Mouse (Mus musculus) E14TG2a.4 (cell line): ENCODE results near the gene Wdr76.

Experiments
- H3K27me3 ChIP-seq: 2 replicates; pipeline ENCODE4 v1.6.1; 2014; ENCODE audit warnings: low read length, control low read depth; ENCODE audit not compliant: insufficient read depth
- H3K36me3 ChIP-seq: 2 replicates; pipeline ENCODE4 v1.6.1; 2014; ENCODE audit warnings: low read length, control low read depth; ENCODE audit not compliant: insufficient read depth
- H3K4me1 ChIP-seq: replicated peaks from 2 replicates; pipeline ENCODE4 v1.6.1; 2014; ENCODE audit warnings: low read depth, low read length, control low read depth
- H3K4me3 ChIP-seq: replicated peaks from 2 replicates; pipeline ENCODE4 v1.5.1; 2014; ENCODE audit warnings: mild to moderate bottlenecking, low read length
- H3K9me3 ChIP-seq: 2 replicates; pipeline ENCODE4 v1.6.1; 2014; ENCODE audit warnings: low read length, control low read depth
- CTCF ChIP-seq: conservative IDR thresholded peaks from 2 replicates; pipeline ENCODE4 v1.5.1; 2014; ENCODE audit warnings: low read length
- NANOG ChIP-seq: IDR thresholded peaks from 2 replicates; pipeline ENCODE4 v1.6.1; 2014; ENCODE audit warnings: borderline replicate concordance, low read length, mixed read lengths
- POU5F1 ChIP-seq: IDR thresholded peaks from 2 replicates; pipeline ENCODE4 v1.6.1; 2014; ENCODE audit warnings: low read length, borderline replicate concordance

Wdr76 gene

GRCm38 (mm10) chr2:121563117-121563516, 56.6 kb downstream of the Wdr76 start:
- TF ChIP-seq POU5F1 (no peak), NANOG (no peak), CTCF (no peak)
- no peaks in the 10 kb centered on the region for H3K9me3 ChIP-seq
- no peaks in the 10 kb centered on the region for H3K27me3 ChIP-seq
- H3K4me1 ChIP-seq, result no peaks in the 10 kb centered on the region
- no peak overlapping the region for H3K4me3 ChIP-seq
- no peaks in the 10 kb centered on the region for H3K36me3 ChIP-seq

GRCm38 (mm10) chr2:121565911-121566310, 59.4 kb downstream of the Wdr76 start:
- no peaks in the 10 kb centered on the region for H3K9me3 ChIP-seq
- TF ChIP-seq NANOG, result no peak
- no peak for TF ChIP-seq CTCF
- TF ChIP-seq POU5F1, result no peak
- H3K27me3 ChIP-seq, result peaks cover 2% of the 10 kb centered on the region; the same call in 1 of the 2 replicates
- no peaks in the 10 kb centered on the region for H3K36me3 ChIP-seq
- H3K4me3 ChIP-seq, result no peak overlapping the region
- H3K4me1 ChIP-seq, result no peaks in the 10 kb centered on the region

GRCm38 (mm10) chr2:121570049-121570448, 63.5 kb downstream of the Wdr76 start:
- Histone ChIP-seq H3K4me3 (no peak overlapping the region), H3K4me1 (peaks cover 16% of the 10 kb centered on the region), H3K9me3 (no peaks in the 10 kb centered on the region), H3K27me3 (peaks cover 16% of the 10 kb centered on the region; the same call in 1 of the 2 replicates), H3K36me3 (no peaks in the 10 kb centered on the region)
- TF ChIP-seq POU5F1, result no peak
- TF ChIP-seq CTCF, result no peak
- TF ChIP-seq NANOG, result no peak

DNA sequence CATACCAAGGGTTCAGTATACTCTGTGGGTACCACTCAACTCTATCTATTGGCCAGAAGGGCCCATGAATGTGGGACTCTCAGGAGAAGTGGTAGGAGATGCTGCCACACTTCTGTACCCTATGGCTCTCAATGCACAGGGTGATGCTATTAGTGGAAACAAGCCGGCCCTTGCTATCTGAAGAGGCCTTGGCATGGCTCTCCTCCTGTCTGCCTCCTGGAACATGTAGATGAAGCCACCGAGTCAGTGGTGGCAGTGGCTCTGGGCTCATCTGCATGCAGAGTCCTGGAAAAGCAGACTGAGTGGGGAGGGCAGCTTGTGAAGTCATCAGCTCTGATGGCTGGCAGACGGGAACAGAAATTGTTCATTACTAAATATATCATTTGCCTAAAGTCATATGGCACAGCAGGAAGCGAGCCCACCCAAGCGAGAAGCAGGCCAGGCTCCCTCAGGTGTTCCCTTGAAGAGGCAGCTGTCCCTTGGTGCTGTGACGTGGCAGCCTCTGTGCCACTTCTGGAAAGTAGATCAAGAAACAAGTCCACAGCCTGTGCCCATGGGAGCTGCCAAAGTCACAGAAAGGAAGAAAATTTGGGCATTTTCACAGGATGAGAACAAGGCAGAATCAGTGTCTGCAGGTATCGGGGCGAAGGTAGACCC, 64.6 kb downstream of the Wdr76 start:
- Histone ChIP-seq H3K4me1 (peaks cover 27% of the 10 kb centered on the region), H3K9me3 (no peaks in the 10 kb centered on the region), H3K4me3 (no peak overlapping the region), H3K27me3 (peaks cover 16% of the 10 kb centered on the region; the same call in 1 of the 2 replicates), H3K36me3 (no peaks in the 10 kb centered on the region)
- TF ChIP-seq NANOG, result no peak
- no peak for TF ChIP-seq POU5F1
- no peak for TF ChIP-seq CTCF

GRCm38 (mm10) chr2:121571780-121572179, 65.3 kb downstream of the Wdr76 start:
- H3K36me3 ChIP-seq, result no peaks in the 10 kb centered on the region
- H3K27me3 ChIP-seq, result peaks cover 16% of the 10 kb centered on the region; the same call in 1 of the 2 replicates
- H3K4me3 ChIP-seq, result no peak overlapping the region
- peaks cover 34% of the 10 kb centered on the region for H3K4me1 ChIP-seq
- H3K9me3 ChIP-seq, result no peaks in the 10 kb centered on the region
- TF ChIP-seq CTCF (peak; percentile 70), NANOG (no peak), POU5F1 (no peak)

DNA sequence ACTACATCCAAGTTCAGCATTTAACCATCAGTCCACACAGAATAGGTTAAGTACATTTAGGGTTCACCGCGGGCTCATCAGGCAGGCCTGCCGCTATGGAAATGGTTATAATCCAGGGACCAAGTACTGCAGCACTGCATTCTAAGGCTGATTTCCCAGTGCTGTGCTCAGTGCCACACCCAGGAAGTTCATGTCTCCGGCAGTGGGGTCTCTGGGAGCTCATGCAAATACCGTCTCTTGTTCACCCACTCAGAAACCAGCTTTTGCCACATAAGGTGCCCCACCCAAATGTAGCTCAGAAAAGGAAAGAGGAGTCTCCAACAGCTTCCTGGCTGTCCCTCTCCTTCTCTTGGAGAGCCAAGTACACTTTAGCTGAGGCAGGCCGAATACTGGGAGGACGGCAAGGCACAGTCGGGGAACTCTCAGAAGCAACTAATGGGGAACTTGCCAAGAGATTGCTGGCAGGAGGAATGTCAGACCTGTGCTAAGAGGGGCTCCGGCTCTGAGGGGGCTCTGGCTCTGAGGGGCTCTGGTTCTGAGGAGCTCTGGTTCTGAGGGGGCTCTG, 67.6 kb downstream of the Wdr76 start:
- TF ChIP-seq CTCF, result no peak
- TF ChIP-seq POU5F1, result no peak
- H3K4me3 ChIP-seq, result 0 out of 2 replicates have a peak overlapping the region, but pooled peaks have one; percentile 14
- no peaks in the 10 kb centered on the region for H3K36me3 ChIP-seq
- H3K9me3 ChIP-seq, result no peaks in the 10 kb centered on the region
- peaks cover 16% of the 10 kb centered on the region; the same call in 1 of the 2 replicates for H3K27me3 ChIP-seq
- peaks cover 40% of the 10 kb centered on the region for H3K4me1 ChIP-seq

GRCm38 (mm10) chr2:121575741-121576201, 69.2 kb downstream of the Wdr76 start:
- no peak for TF ChIP-seq NANOG
- TF ChIP-seq CTCF, result no peak
- TF ChIP-seq POU5F1, result no peak
- no peaks in the 10 kb centered on the region for H3K9me3 ChIP-seq
- H3K27me3 ChIP-seq, result peaks cover 16% of the 10 kb centered on the region; the same call in 1 of the 2 replicates

DNA sequence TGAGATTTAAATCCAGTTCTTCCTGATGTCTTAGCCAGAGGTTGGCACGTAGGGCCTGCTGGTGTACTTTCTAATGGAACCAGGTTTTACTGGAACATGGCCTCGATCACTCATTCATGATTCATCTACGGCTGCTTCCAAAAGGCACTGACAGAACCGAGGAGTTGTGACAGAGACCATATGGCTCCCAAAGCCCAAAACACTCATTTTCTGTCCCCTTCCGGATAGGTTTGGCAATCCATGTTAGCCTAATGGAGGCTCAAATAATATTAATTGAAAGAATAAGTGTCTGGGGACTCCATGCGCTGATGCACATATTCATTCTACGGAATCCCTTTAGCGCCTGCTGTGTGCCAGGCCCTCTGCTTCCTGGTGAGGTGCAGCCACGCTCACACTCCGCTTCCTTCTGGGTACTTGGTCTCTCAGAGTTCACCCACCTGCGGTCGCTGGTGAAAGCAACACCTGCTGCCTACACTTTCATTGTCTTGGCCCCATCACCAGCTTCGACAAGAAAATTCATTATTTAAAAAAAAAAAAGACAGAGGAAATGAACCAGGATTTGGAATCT, 76.4 kb downstream of the Wdr76 start:
- Histone ChIP-seq H3K4me3 (no peak overlapping the region), H3K9me3 (no peaks in the 10 kb centered on the region), H3K27me3 (no peaks in the 10 kb centered on the region), H3K36me3 (no peaks in the 10 kb centered on the region), H3K4me1 (peaks cover 17% of the 10 kb centered on the region)
- TF ChIP-seq POU5F1 (no peak), CTCF (no peak), NANOG (no peak)

More at GRCm38 (mm10) chr2:121575741-121576201, 69.2 kb downstream of the Wdr76 start:
- H3K4me3 ChIP-seq, result no peak overlapping the region
- peaks cover 47% of the 10 kb centered on the region for H3K4me1 ChIP-seq
- no peaks in the 10 kb centered on the region for H3K36me3 ChIP-seq
